In genomic region chr5:98241322-98241829, GRCm38 (mm10) we compare ENCODE assay signal across 21 mouse cellular contexts. TPM values are rescaled to one million over a fixed set of nuclear protein-coding genes. Genes with fewer than 3 reads are reported as not detected.
DNase-seq lines count a peak whose midpoint lies in the region; ATAC-seq and TF ChIP-seq lines count a peak whose summit lies in the region.
"Had no signal": no experiment of that assay in that cellular context is flagged by ENCODE, and none has a peak within 500 bp of the region (broad histone marks: within the 10 kb centered on the region; RNA-seq: fewer than 3 reads in every experiment).

No protein-coding gene starts in this region.

- TF ChIP-seq EP300 in CH12.LX (IDR thresholded peaks at IDR 0.05; ENCODE audit: low read length), result peak; percentile 71; the same call in 1 of the 2 replicates

- H3K9ac ChIP-seq in midbrain, embryonic 11.5 days (ENCODE audit: low read length), result no peak overlapping the region
- no peak overlapping the region; the same call in 1 of the 2 replicates for H3K9ac ChIP-seq in CH12.LX (ENCODE audit: insufficient read depth, low read depth)

- dilution Hi-C loops in CH12.LX (cut with MboI; ENCODE audit: extremely low pct_ligation_motif_present, extremely low pct_unique_long_range_greater_than_20kb, low sequenced_read_pairs), result no loop called here

- no peak overlapping the region for H3K27ac ChIP-seq in midbrain, embryonic 10.5 days (replicated peaks)
- H3K27ac ChIP-seq in midbrain, embryonic 11.5 days (ENCODE audit: low read depth, low read length), result no peak overlapping the region
- H3K27ac ChIP-seq in CH12.LX (ENCODE audit: insufficient read depth, low read depth), result peak overlapping the region; percentile 47; the same call in 1 of the 2 replicates

- no peak for TF ChIP-seq POLR2A in CH12.LX (IDR thresholded peaks at IDR 0.05; ENCODE audit: low read depth, low read length)

- H3K4me2 ChIP-seq in midbrain, embryonic 11.5 days, result no peak overlapping the region
- H3K4me2 ChIP-seq in CH12.LX (ENCODE audit: insufficient read depth, low read depth, poor library complexity, severe bottlenecking), result peak overlapping the region; percentile 62

- peak; percentile 6 for DNase-seq in midbrain, embryonic 10.5 days (ENCODE audit: low spot score)
- DNase-seq in midbrain, embryonic 11.5 days (ENCODE audit: low spot score, missing footprints), result no peak
- DNase-seq in CH12.LX (ENCODE audit: extremely low read depth), result peak; percentile 70
- DNase-seq in thymus, postnatal 25 days, result no peak
- DNase-seq: adrenal gland, adult 2 months; adrenal gland, adult 8-10 months; adrenal gland, postnatal 10 days; adrenal gland, postnatal 14 days; adrenal gland, postnatal 25 days; adrenal gland, postnatal 36 days; B cell, adult 2 months; cerebellum, adult 11 months; cerebellum, adult 11-12 months; cerebellum, adult 18-20 months; cerebellum, adult 2 months had no signal

- TF ChIP-seq CTCF in CH12.LX (conservative IDR thresholded peaks at IDR 0.05 in 1 of 2, IDR thresholded peaks at IDR 0.05 in 1 of 2; ENCODE audit: low read depth in 2 of 2, low read length in 2 of 2), result no peak

- no peak for TF ChIP-seq RAD21 in CH12.LX (IDR thresholded peaks at IDR 0.05; ENCODE audit: low read depth, low read length)

- WGBS in midbrain, embryonic 10.5 days, result 95% methylated on average over 12 of the region's 12 CpGs
- 94% methylated on average over 12 of the region's 12 CpGs for WGBS in midbrain, embryonic 11.5 days

- H3K9me3 ChIP-seq in midbrain, embryonic 10.5 days (replicated peaks), result no peaks in the 10 kb centered on the region
- no peaks in the 10 kb centered on the region for H3K9me3 ChIP-seq in midbrain, embryonic 11.5 days (ENCODE audit: control insufficient read depth, low read length)
- H3K9me3 ChIP-seq in CH12.LX (replicated peaks; ENCODE audit: low read length), result peaks cover 4% of the 10 kb centered on the region

- no peaks in the 10 kb centered on the region for H3K36me3 ChIP-seq in midbrain, embryonic 10.5 days
- H3K36me3 ChIP-seq in midbrain, embryonic 11.5 days (ENCODE audit: control insufficient read depth, insufficient read depth, low read length), result no peaks in the 10 kb centered on the region
- no peaks in the 10 kb centered on the region for H3K36me3 ChIP-seq in CH12.LX (replicated peaks in 1 of 2; ENCODE audit: control insufficient read depth in 1 of 2, insufficient read depth in 1 of 2, low read length in 1 of 2)
- H3K36me3 ChIP-seq: G1E had no signal

- H3K4me3 ChIP-seq in midbrain, embryonic 10.5 days, result no peak overlapping the region
- H3K4me3 ChIP-seq in midbrain, embryonic 11.5 days (ENCODE audit: low read depth, low read length), result no peak overlapping the region
- H3K4me3 ChIP-seq in CH12.LX (replicated peaks in 1 of 3; ENCODE audit: low read depth in 2 of 3, low read length in 2 of 3, poor library complexity in 1 of 3), result peak overlapping the region in 2 of 3 experiments; percentile 22 to 30

- H3K79me2 ChIP-seq in CH12.LX (replicated peaks; ENCODE audit: control insufficient read depth, extremely low read depth, insufficient read depth, poor library complexity, severe bottlenecking), result no peaks in the 10 kb centered on the region

- no peaks in the 10 kb centered on the region for H3K4me1 ChIP-seq in midbrain, embryonic 10.5 days
- H3K4me1 ChIP-seq in midbrain, embryonic 11.5 days (ENCODE audit: control insufficient read depth, insufficient read depth, low read length), result no peaks in the 10 kb centered on the region
- H3K4me1 ChIP-seq in CH12.LX (ENCODE audit: control insufficient read depth in 1 of 2, insufficient read depth in 2 of 2), result peaks cover 10 to 41% of the 10 kb centered on the region in 2 experiments

- ATAC-seq in midbrain, embryonic 11.5 days (ENCODE audit: low FRiP score), result no peak
- ATAC-seq: activated CD4-positive, CD25-positive, alpha-beta regulatory T cell, adult 4 months; CD4-positive, CD25-positive, alpha-beta regulatory T cell, adult 4 months; Patski had no signal

- in situ Hi-C loops in CH12.LX (cut with MboI; ENCODE audit: low pct_ligation_motif_present, low pct_unique_long_range_greater_than_20kb, low sequenced_read_pairs), result no loop called here

- H3K27me3 ChIP-seq in midbrain, embryonic 10.5 days (ENCODE audit: low read depth, poor library complexity, severe bottlenecking), result no peaks in the 10 kb centered on the region
- no peaks in the 10 kb centered on the region for H3K27me3 ChIP-seq in midbrain, embryonic 11.5 days (ENCODE audit: control insufficient read depth, insufficient read depth, low read length)
- no peaks in the 10 kb centered on the region for H3K27me3 ChIP-seq in CH12.LX (replicated peaks)
- H3K27me3 ChIP-seq: Patski had no signal

TF ChIP-seq in CH12.LX, 34 proteins besides CTCF, POLR2A, EP300 and RAD21:
- TF ChIP-seq UBTF (IDR thresholded peaks at IDR 0.05; ENCODE audit: low read depth, low read length), result no peak
- TF ChIP-seq ETS1 (conservative IDR thresholded peaks at IDR 0.05; ENCODE audit: low read depth, low read length), result peak; percentile 46; the same call in 1 of the 2 replicates
- TF ChIP-seq HCFC1 (IDR thresholded peaks at IDR 0.05; ENCODE audit: low read depth, low read length), result peak; percentile 22; the same call in 1 of the 2 replicates
- TF ChIP-seq MXI1 (IDR thresholded peaks at IDR 0.05; ENCODE audit: low read depth, low read length), result 0 out of 2 replicates have a peak, but pooled peaks have one; percentile 24
- TF ChIP-seq KAT2A (IDR thresholded peaks at IDR 0.05; ENCODE audit: insufficient replicate concordance, low read length), result no peak
- TF ChIP-seq MAX (IDR thresholded peaks at IDR 0.05; ENCODE audit: low read length), result peak; percentile 90
- TF ChIP-seq CHD2 (IDR thresholded peaks at IDR 0.05; ENCODE audit: low read length), result no peak
- TF ChIP-seq ZC3H11A (IDR thresholded peaks at IDR 0.05; ENCODE audit: low read depth, low read length), result no peak
- TF ChIP-seq E2F4 (IDR thresholded peaks at IDR 0.05; ENCODE audit: insufficient replicate concordance, low read depth, low read length), result no peak
- TF ChIP-seq BHLHE40 (IDR thresholded peaks at IDR 0.05; ENCODE audit: low read depth, low read length), result peak; percentile 84
- no peak for TF ChIP-seq JUN (IDR thresholded peaks at IDR 0.05; ENCODE audit: insufficient read depth, low read depth, low read length)
- no peak for TF ChIP-seq USF1 (IDR thresholded peaks at IDR 0.05; ENCODE audit: low read depth, low read length)
- no peak for TF ChIP-seq MAFK (IDR thresholded peaks at IDR 0.05; ENCODE audit: insufficient replicate concordance, low read length)
- no peak for TF ChIP-seq NELFE (IDR thresholded peaks at IDR 0.05; ENCODE audit: low read depth, low read length)
- TF ChIP-seq RCOR1 (conservative IDR thresholded peaks at IDR 0.05; ENCODE audit: low read depth, low read length), result 0 out of 2 replicates have a peak, but pooled peaks have one; percentile 18
- TF ChIP-seq SMC3 (IDR thresholded peaks at IDR 0.05; ENCODE audit: low read depth, low read length), result no peak
- TF ChIP-seq IRF4 (IDR thresholded peaks at IDR 0.05; ENCODE audit: low read depth, low read length), result no peak; the same call in 1 of the 2 replicates
- TF ChIP-seq PAX5 (IDR thresholded peaks at IDR 0.05; ENCODE audit: low read length), result no peak
- peak; percentile 87 for TF ChIP-seq ZNF384 (IDR thresholded peaks at IDR 0.05; ENCODE audit: low read depth, low read length)
- no peak for TF ChIP-seq CHD1 (IDR thresholded peaks at IDR 0.05; ENCODE audit: low read depth, low read length)
- no peak for TF ChIP-seq ZMIZ1 (IDR thresholded peaks at IDR 0.05; ENCODE audit: low read depth, low read length)
- 0 out of 2 replicates have a peak, but pooled peaks have one; percentile 6 for TF ChIP-seq JUND (conservative IDR thresholded peaks at IDR 0.05; ENCODE audit: low read depth, low read length)
- no peak for TF ChIP-seq GABPA (IDR thresholded peaks at IDR 0.05; ENCODE audit: insufficient replicate concordance, low read depth, low read length)
- no peak; the same call in none of the 2 replicates for TF ChIP-seq MEF2A (IDR thresholded peaks at IDR 0.05; ENCODE audit: borderline replicate concordance, low read depth, low read length)
- TF ChIP-seq ELF1 (IDR thresholded peaks at IDR 0.05; ENCODE audit: low read depth, low read length), result no peak
- no peak for TF ChIP-seq POLR2AphosphoS2 (IDR thresholded peaks at IDR 0.05; ENCODE audit: low read depth, low read length)
- TF ChIP-seq MAZ (IDR thresholded peaks at IDR 0.05; ENCODE audit: low read depth, low read length), result no peak
- TF ChIP-seq TCF12 (IDR thresholded peaks at IDR 0.05; ENCODE audit: low read depth, low read length), result peak; percentile 49
- TF ChIP-seq NRF1 (IDR thresholded peaks at IDR 0.05; ENCODE audit: low read depth, low read length), result peak; percentile 38; the same call in 1 of the 2 replicates
- peak; percentile 86 for TF ChIP-seq MYC (IDR thresholded peaks at IDR 0.05; ENCODE audit: low read depth, low read length)
- no peak for TF ChIP-seq USF2 (conservative IDR thresholded peaks at IDR 0.05; ENCODE audit: low read depth, low read length)
- TF ChIP-seq ZKSCAN1 (IDR thresholded peaks at IDR 0.05; ENCODE audit: borderline replicate concordance, low read depth, low read length), result no peak
- 0 out of 2 replicates have a peak, but pooled peaks have one; percentile 16 for TF ChIP-seq TBP (conservative IDR thresholded peaks at IDR 0.05; ENCODE audit: low read depth, low read length)
- no peak for TF ChIP-seq SIN3A (IDR thresholded peaks at IDR 0.05; ENCODE audit: low read length)

RNA-seq across cellular contexts. Expression of gene Fgf5, which starts 12.6 kb away (rescaled TPM):
- 0.07 and 0.10 TPM in 2 replicates for polyA plus RNA-seq in midbrain, embryonic 10.5 days (2016; fragmentation: Nextera tagmentation; extraction: Ambion mirVana)
- 0.15 TPM in 1 of 2 replicates, not detected in the other for polyA plus RNA-seq in midbrain, embryonic 11.5 days (2014; fragmentation: Nextera tagmentation; extraction: Ambion mirVana)
- 0.04 and 0.08 TPM in 2 replicates for total RNA-seq in CH12.LX (2012; rRNA removed)
- 0.55 and 0.57 TPM in 2 replicates for total RNA-seq in CH12.LX (2014; rRNA removed)
- polyA plus RNA-seq in CH12.LX (2012; ENCODE audit: insufficient read length, low read depth), result 0.27 and 0.55 TPM in 2 replicates
- total RNA-seq: adrenal gland, adult 18-20 months; adrenal gland, postnatal 10 days; adrenal gland, postnatal 14 days; adrenal gland, postnatal 25 days; adrenal gland, postnatal 36 days; G1E; MEL had no signal
- polyA plus RNA-seq: activated CD4-positive, CD25-positive, alpha-beta regulatory T cell, adult 4 months; adrenal gland, adult 2 months; CD4-positive, CD25-positive, alpha-beta regulatory T cell, adult 4 months; G1E had no signal

Comparison
In these comparisons a context has a peak if more than half of its experiments do, and no peak if none do; other contexts are left out.
1. DNase-seq: peak in midbrain, embryonic 10.5 days (single experiment) and CH12.LX (single experiment); none in midbrain, embryonic 11.5 days (single experiment) and thymus, postnatal 25 days (single experiment).
2. H3K4me3 ChIP-seq: peak in CH12.LX (2 of 3); none in midbrain, embryonic 10.5 days (single experiment) and midbrain, embryonic 11.5 days (single experiment).